Mouse (Mus musculus) limb, embryonic 15.5 days (tissue): ENCODE results near the gene Opa1. TPM values are rescaled to one million over a fixed set of nuclear protein-coding genes. Genes with fewer than 3 reads are reported as not detected.

Experiments
- ATAC-seq: fragments of 200-750 bp; cut with Nextera tagmentation; 2 replicates; pipeline ENCODE4 v1.8.0; 2017; ENCODE audit warnings: low read depth, moderate TSS enrichment; ENCODE audit not compliant: insufficient number of reproducible peaks, low FRiP score, low TSS enrichment
- H3K27ac ChIP-seq: fragments of 300-500 bp; sonication (generic); 2 replicates; pipeline ENCODE4 v1.5.1; 2015; ENCODE audit warnings: moderate library complexity, mild to moderate bottlenecking, inconsistent platforms
- H3K27me3 ChIP-seq: fragments of 300-500 bp; sonication (generic); 2 replicates; pipeline ENCODE4 v1.6.1; 2015; ENCODE audit warnings: inconsistent platforms
- H3K36me3 ChIP-seq: fragments of 300-500 bp; sonication (generic); 2 replicates; pipeline ENCODE4 v1.6.1; 2015; ENCODE audit warnings: inconsistent platforms
- H3K4me1 ChIP-seq: fragments of 300-500 bp; sonication (generic); 2 replicates; pipeline ENCODE4 v1.6.1; 2015; ENCODE audit warnings: inconsistent platforms
- H3K4me2 ChIP-seq: fragments of 300-500 bp; sonication (generic); 2 replicates; pipeline ENCODE4 v1.6.1; 2015; ENCODE audit warnings: mild to moderate bottlenecking, inconsistent platforms
- H3K4me3 ChIP-seq: fragments of 300-500 bp; sonication (generic); 2 replicates; pipeline ENCODE4 v1.5.1; 2015; ENCODE audit warnings: mild to moderate bottlenecking, inconsistent platforms
- H3K9ac ChIP-seq: fragments of 300-500 bp; sonication (generic); 2 replicates; pipeline ENCODE4 v1.6.1; 2015; ENCODE audit warnings: inconsistent platforms
- H3K9me3 ChIP-seq: fragments of 300-500 bp; sonication (generic); 2 replicates; pipeline ENCODE4 v1.6.1; 2016; ENCODE audit warnings: inconsistent platforms
- WGBS: fragments of 180-500 bp; shearing (Covaris S2); methylation state at CpG from one replicate; pipeline ENCODE4 v1.1.7; 2015; 5-methylcytosine and 5-hydroxymethylcytosine counted together
- polyA plus RNA-seq: library from polyadenylated mRNA; unstranded; fragments of >200 nt; fragmentation: Nextera tagmentation; extraction: Ambion mirVana; gene quantifications from 2 replicates; pipeline ENCODE4 v1.2.1, GENCODE M21; 2015

Opa1 gene
- polyA plus RNA-seq, 1 experiment from 2014 or later = 25.3 TPM

- H3K27me3 ChIP-seq = no peaks in the 10 kb centered on the region
- H3K27ac ChIP-seq = no peak overlapping the region
- no peak overlapping the region for H3K4me3 ChIP-seq
- no peak overlapping the region for H3K4me2 ChIP-seq
- H3K9me3 ChIP-seq = no peaks in the 10 kb centered on the region
- 43% methylated on average over 17 of the region's 17 CpGs for WGBS
- peaks cover 7% of the 10 kb centered on the region for H3K4me1 ChIP-seq
- no peak for ATAC-seq
- no peaks in the 10 kb centered on the region for H3K36me3 ChIP-seq
- no peak overlapping the region for H3K9ac ChIP-seq
These were observed 103.7 kb downstream of the Opa1 start for GRCm38 (mm10) chr16:29682555-29683431.

- Histone ChIP-seq H3K9me3 (no peaks in the 10 kb centered on the region), H3K9ac (no peak overlapping the region), H3K27ac (no peak overlapping the region), H3K4me3 (no peak overlapping the region), H3K4me1 (peaks cover 7% of the 10 kb centered on the region), H3K27me3 (no peaks in the 10 kb centered on the region), H3K36me3 (no peaks in the 10 kb centered on the region), H3K4me2 (no peak overlapping the region)
- no peak for ATAC-seq
- 23% methylated on average over 12 of the region's 12 CpGs for WGBS
These were observed 104.4 kb downstream of the Opa1 start for GRCm38 (mm10) chr16:29683563-29683962.

- Histone ChIP-seq H3K9me3 (no peaks in the 10 kb centered on the region), H3K27me3 (no peaks in the 10 kb centered on the region), H3K4me1 (peaks cover 7% of the 10 kb centered on the region), H3K9ac (no peak overlapping the region), H3K4me2 (no peak overlapping the region), H3K36me3 (no peaks in the 10 kb centered on the region), H3K27ac (no peak overlapping the region), H3K4me3 (no peak overlapping the region)
- 60% methylated on average over 2 of the region's 2 CpGs for WGBS
- ATAC-seq = no peak
These were observed 105.0 kb downstream of the Opa1 start for GRCm38 (mm10) chr16:29684111-29684510.

GRCm38 (mm10) chr16:29684641-29685040 lies 105.5 kb downstream of the Opa1 start:
- H3K9ac ChIP-seq = no peak overlapping the region
- 86% methylated on average over 2 of the region's 2 CpGs for WGBS
- H3K27me3 ChIP-seq = no peaks in the 10 kb centered on the region
- no peak overlapping the region for H3K4me3 ChIP-seq
- H3K27ac ChIP-seq = no peak overlapping the region
- no peak overlapping the region for H3K4me2 ChIP-seq
- peaks cover 7% of the 10 kb centered on the region for H3K4me1 ChIP-seq
- H3K9me3 ChIP-seq = no peaks in the 10 kb centered on the region
- no peak for ATAC-seq
- no peaks in the 10 kb centered on the region for H3K36me3 ChIP-seq

- no peaks in the 10 kb centered on the region for H3K9me3 ChIP-seq
- no peak overlapping the region for H3K4me2 ChIP-seq
- no peak for ATAC-seq
- 69% methylated on average over 6 of the region's 6 CpGs for WGBS
- no peaks in the 10 kb centered on the region for H3K36me3 ChIP-seq
- H3K27ac ChIP-seq = no peak overlapping the region
- H3K4me3 ChIP-seq = no peak overlapping the region
- H3K9ac ChIP-seq = no peak overlapping the region
- no peaks in the 10 kb centered on the region for H3K27me3 ChIP-seq
- peaks cover 7% of the 10 kb centered on the region for H3K4me1 ChIP-seq
These were observed 107.0 kb downstream of the Opa1 start for GRCm38 (mm10) chr16:29686141-29686540.

- Histone ChIP-seq H3K4me3 (no peak overlapping the region), H3K9me3 (no peaks in the 10 kb centered on the region), H3K9ac (no peak overlapping the region), H3K27ac (no peak overlapping the region), H3K36me3 (no peaks in the 10 kb centered on the region), H3K4me1 (peaks cover 4% of the 10 kb centered on the region), H3K27me3 (no peaks in the 10 kb centered on the region), H3K4me2 (no peak overlapping the region)
- 49% methylated on average over 17 of the region's 17 CpGs for WGBS
- no peak for ATAC-seq
These were observed 109.1 kb downstream of the Opa1 start for GRCm38 (mm10) chr16:29687987-29688885.

- Histone ChIP-seq H3K9ac (no peak overlapping the region), H3K36me3 (no peaks in the 10 kb centered on the region), H3K27ac (no peak overlapping the region), H3K4me2 (no peak overlapping the region), H3K4me1 (0 out of 2 replicates have a peak, but pooled peaks cover 7% of the 10 kb centered on the region), H3K27me3 (no peaks in the 10 kb centered on the region), H3K4me3 (no peak overlapping the region), H3K9me3 (no peaks in the 10 kb centered on the region)
- no peak for ATAC-seq
- WGBS = 43% methylated on average over 11 of the region's 11 CpGs
These were observed 110.2 kb downstream of the Opa1 start for GRCm38 (mm10) chr16:29689187-29689819.

GRCm38 (mm10) chr16:29693025-29693682 lies 114.0 kb downstream of the Opa1 start:
- no peak overlapping the region for H3K9ac ChIP-seq

GRCm38 (mm10) chr16:29693791-29694419 lies 114.8 kb downstream of the Opa1 start:
- Histone ChIP-seq H3K9me3 (no peaks in the 10 kb centered on the region), H3K36me3 (no peaks in the 10 kb centered on the region), H3K4me3 (no peak overlapping the region), H3K27me3 (no peaks in the 10 kb centered on the region), H3K4me2 (no peak overlapping the region), H3K27ac (no peak overlapping the region), H3K4me1 (0 out of 2 replicates have a peak, but pooled peaks cover 7% of the 10 kb centered on the region), H3K9ac (no peak overlapping the region)
- WGBS = 71% methylated on average over 6 of the region's 6 CpGs
- no peak for ATAC-seq

More at GRCm38 (mm10) chr16:29693025-29693682, 114.0 kb downstream of the Opa1 start:
- no peak for ATAC-seq
- Histone ChIP-seq H3K27ac (no peak overlapping the region), H3K36me3 (no peaks in the 10 kb centered on the region), H3K4me1 (0 out of 2 replicates have a peak, but pooled peaks cover 7% of the 10 kb centered on the region), H3K4me2 (no peak overlapping the region), H3K27me3 (no peaks in the 10 kb centered on the region), H3K4me3 (no peak overlapping the region), H3K9me3 (no peaks in the 10 kb centered on the region)
- 32% methylated on average over 5 of the region's 5 CpGs for WGBS

GRCm38 (mm10) chr16:29694420-29694959 lies 115.4 kb downstream of the Opa1 start:
- no peak overlapping the region for H3K9ac ChIP-seq
- ATAC-seq = no peak
- no peak overlapping the region for H3K4me2 ChIP-seq
- no peaks in the 10 kb centered on the region for H3K36me3 ChIP-seq
- H3K4me1 ChIP-seq = 0 out of 2 replicates have a peak, but pooled peaks cover 7% of the 10 kb centered on the region
- WGBS = 71% methylated on average over 9 of the region's 9 CpGs
- no peaks in the 10 kb centered on the region for H3K27me3 ChIP-seq
- no peak overlapping the region for H3K27ac ChIP-seq
- no peaks in the 10 kb centered on the region; the same call in 1 of the 2 replicates for H3K9me3 ChIP-seq
- H3K4me3 ChIP-seq = no peak overlapping the region
